Mouse (Mus musculus) brain, embryonic 14.5 days (tissue): ENCODE measurements at regions not wholly inside any gene's neighbourhood (a gene's known extent, or its start where the extent isn't known, plus 50 kb on each side); places are given as distances from the start of the nearest gene placed in this dataset.

ENCODE experiments used
- CTCF ChIP-seq: fragments of 200-500 bp; IDR thresholded peaks from 2 replicates; pipeline ENCODE4 v1.5.1; 2012; ENCODE audit warnings: inconsistent platforms, mild to moderate bottlenecking, moderate library complexity, borderline replicate concordance; ENCODE audit not compliant: insufficient read depth, insufficient read length; ENCODE audit errors: extremely low read depth
- POLR2A ChIP-seq: fragments of 200-500 bp; IDR thresholded peaks from 2 replicates; pipeline ENCODE4 v1.6.1; 2012; ENCODE audit warnings: mild to moderate bottlenecking, inconsistent platforms, borderline replicate concordance; ENCODE audit not compliant: poor library complexity, insufficient read depth, insufficient read length, severe bottlenecking; ENCODE audit errors: extremely low read depth

DNA sequence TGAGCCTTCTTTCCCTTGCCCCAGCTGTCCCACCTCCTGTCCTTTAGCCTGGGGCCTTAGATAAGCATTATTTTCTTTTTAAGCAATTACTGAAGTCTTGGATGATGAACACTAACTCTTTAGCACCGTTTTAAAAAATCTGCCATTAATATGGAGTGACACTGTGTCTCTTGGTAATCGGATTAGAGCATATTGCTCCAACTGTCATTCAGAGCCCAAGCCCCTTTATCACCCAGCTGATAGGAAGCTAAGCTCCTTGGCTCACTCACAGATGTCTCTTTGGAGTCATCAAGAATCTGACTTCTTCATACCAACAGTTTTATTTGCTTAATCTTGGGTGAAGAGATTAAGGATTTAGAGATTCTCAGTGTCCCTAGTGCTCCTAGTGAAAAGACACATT is 94.3 kb upstream of the Elac2 start:
- TF ChIP-seq CTCF: no peak
- no peak for TF ChIP-seq POLR2A
